Mouse (Mus musculus) lung, postnatal 0 days (tissue): ENCODE data around the gene Dagla.

Experiments
- CTCF ChIP-seq: IDR thresholded peaks from 2 replicates; pipeline ENCODE4 v1.5.1; 2016; ENCODE audit warnings: antibody characterized with exemption, mild to moderate bottlenecking
- EP300 ChIP-seq: IDR thresholded peaks from 2 replicates; pipeline ENCODE4 v1.6.1; 2016; ENCODE audit warnings: antibody characterized with exemption, mild to moderate bottlenecking, control low read depth

DNA sequence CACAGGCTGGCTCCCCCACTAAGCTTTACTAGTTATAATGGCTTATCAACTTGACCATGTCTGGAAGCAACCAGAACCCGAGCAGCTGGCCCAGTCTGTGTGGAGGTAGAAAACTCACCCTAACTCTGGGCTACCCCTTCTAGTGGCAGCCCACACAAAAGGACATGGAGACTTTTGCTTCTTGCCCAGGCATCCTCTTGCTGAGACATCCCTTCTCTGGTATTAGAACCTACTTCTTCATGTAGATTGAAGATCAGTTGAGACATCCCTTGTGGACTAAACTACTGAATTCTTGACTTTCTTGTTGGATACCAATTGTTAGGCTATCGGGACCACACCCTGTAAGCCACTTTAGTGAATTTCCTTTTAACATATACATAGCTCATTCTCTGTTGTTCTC lies 106.4 kb downstream of the Dagla start:
- no peak for TF ChIP-seq CTCF
- no peak for TF ChIP-seq EP300
